Mouse (Mus musculus): ENCODE data around the gene 6430571L13Rik. TPM values are rescaled to one million over a fixed set of nuclear protein-coding genes. Genes with fewer than 3 reads are reported as not detected.

6430571L13Rik gene
- total and polyA plus RNA-seq, 3 experiments, result 0.09 to 0.72 (median 0.11) TPM

GRCm38 (mm10) chr9:107375451-107375850 is 35.0 kb downstream of the 6430571L13Rik start:
- Histone ChIP-seq H3K4me2 (ENCODE audit: insufficient read depth, low read depth, poor library complexity, severe bottlenecking) (no peak overlapping the region), H3K27me3 (replicated peaks) (peaks cover 48% of the 10 kb centered on the region), H3K79me2 (replicated peaks; ENCODE audit: control insufficient read depth, extremely low read depth, insufficient read depth, poor library complexity, severe bottlenecking) (no peaks in the 10 kb centered on the region), H3K9ac (ENCODE audit: insufficient read depth, low read depth) (no peak overlapping the region), H3K4me3 (replicated peaks in 1 of 3; ENCODE audit: low read depth in 2 of 3, low read length in 2 of 3, poor library complexity in 1 of 3) (no peak overlapping the region), H3K27ac (ENCODE audit: insufficient read depth, low read depth) (no peak overlapping the region), H3K9me3 (replicated peaks; ENCODE audit: low read length) (no peaks in the 10 kb centered on the region), H3K36me3 (replicated peaks in 1 of 2; ENCODE audit: control insufficient read depth in 1 of 2, insufficient read depth in 1 of 2, low read length in 1 of 2) (no peaks in the 10 kb centered on the region), H3K4me1 (ENCODE audit: control insufficient read depth in 1 of 2, insufficient read depth in 2 of 2) (peaks cover 8 to 19% of the 10 kb centered on the region in 2 experiments)
- dilution Hi-C loops (cut with MboI; ENCODE audit: extremely low pct_ligation_motif_present, extremely low pct_unique_long_range_greater_than_20kb, low sequenced_read_pairs), result no loop called here
- in situ Hi-C loops (cut with MboI; ENCODE audit: low pct_ligation_motif_present, low pct_unique_long_range_greater_than_20kb, low sequenced_read_pairs), result no loop called here
- DNase-seq (ENCODE audit: extremely low read depth), result no peak
- no peak for TF ChIP-seq ZMIZ1 (IDR thresholded peaks at IDR 0.05; ENCODE audit: low read depth, low read length)
- no peak for TF ChIP-seq JUN (IDR thresholded peaks at IDR 0.05; ENCODE audit: insufficient read depth, low read depth, low read length)

GRCm38 (mm10) chr9:107377961-107378512 is 37.6 kb downstream of the 6430571L13Rik start:
- H3K4me2 ChIP-seq (ENCODE audit: insufficient read depth, low read depth, poor library complexity, severe bottlenecking), result no peak overlapping the region
- no peak overlapping the region for H3K27ac ChIP-seq (ENCODE audit: insufficient read depth, low read depth)
- H3K9me3 ChIP-seq (replicated peaks; ENCODE audit: low read length), result no peaks in the 10 kb centered on the region
- peaks cover 0 to 2% of the 10 kb centered on the region in 2 experiments; a peak in 1 of 4 replicates for H3K4me1 ChIP-seq (ENCODE audit: control insufficient read depth in 1 of 2, insufficient read depth in 2 of 2)
- no peak for DNase-seq (ENCODE audit: extremely low read depth)
- in situ Hi-C loops (cut with MboI; ENCODE audit: low pct_ligation_motif_present, low pct_unique_long_range_greater_than_20kb, low sequenced_read_pairs) (no loop called here), dilution Hi-C loops (cut with MboI; ENCODE audit: extremely low pct_ligation_motif_present, extremely low pct_unique_long_range_greater_than_20kb, low sequenced_read_pairs) (no loop called here)
- H3K79me2 ChIP-seq (replicated peaks; ENCODE audit: control insufficient read depth, extremely low read depth, insufficient read depth, poor library complexity, severe bottlenecking), result no peaks in the 10 kb centered on the region
- H3K27me3 ChIP-seq (replicated peaks), result peaks cover 74% of the 10 kb centered on the region
- H3K36me3 ChIP-seq (replicated peaks in 1 of 2; ENCODE audit: control insufficient read depth in 1 of 2, insufficient read depth in 1 of 2, low read length in 1 of 2), result no peaks in the 10 kb centered on the region
- TF ChIP-seq RCOR1 (conservative IDR thresholded peaks at IDR 0.05; ENCODE audit: low read depth, low read length) (no peak), RAD21 (IDR thresholded peaks at IDR 0.05; ENCODE audit: low read depth, low read length) (no peak), CHD1 (IDR thresholded peaks at IDR 0.05; ENCODE audit: low read depth, low read length) (no peak), CTCF (conservative IDR thresholded peaks at IDR 0.05 in 1 of 2, IDR thresholded peaks at IDR 0.05 in 1 of 2; ENCODE audit: low read depth in 2 of 2, low read length in 2 of 2) (no peak), POLR2A (IDR thresholded peaks at IDR 0.05; ENCODE audit: low read depth, low read length) (no peak), MYC (IDR thresholded peaks at IDR 0.05; ENCODE audit: low read depth, low read length) (no peak), ZKSCAN1 (IDR thresholded peaks at IDR 0.05; ENCODE audit: borderline replicate concordance, low read depth, low read length) (no peak), NRF1 (IDR thresholded peaks at IDR 0.05; ENCODE audit: low read depth, low read length) (no peak), ZMIZ1 (IDR thresholded peaks at IDR 0.05; ENCODE audit: low read depth, low read length) (no peak), ZNF384 (IDR thresholded peaks at IDR 0.05; ENCODE audit: low read depth, low read length) (no peak), CHD2 (IDR thresholded peaks at IDR 0.05; ENCODE audit: low read length) (no peak), TCF12 (IDR thresholded peaks at IDR 0.05; ENCODE audit: low read depth, low read length) (no peak), USF1 (IDR thresholded peaks at IDR 0.05; ENCODE audit: low read depth, low read length) (no peak), GABPA (IDR thresholded peaks at IDR 0.05; ENCODE audit: insufficient replicate concordance, low read depth, low read length) (no peak), UBTF (IDR thresholded peaks at IDR 0.05; ENCODE audit: low read depth, low read length) (no peak), JUN (IDR thresholded peaks at IDR 0.05; ENCODE audit: insufficient read depth, low read depth, low read length) (no peak)
- H3K4me3 ChIP-seq (replicated peaks in 1 of 3; ENCODE audit: low read depth in 2 of 3, low read length in 2 of 3, poor library complexity in 1 of 3), result no peak overlapping the region
- H3K9ac ChIP-seq (ENCODE audit: insufficient read depth, low read depth), result no peak overlapping the region

Measured in CH12.LX (cell line).